Mouse (Mus musculus) embryonic facial prominence, embryonic 15.5 days (tissue): ENCODE data around the gene Gm20388. TPM values are rescaled to one million over a fixed set of nuclear protein-coding genes. Genes with fewer than 3 reads are reported as not detected.

ENCODE experiments used
- ATAC-seq: fragments of 200-750 bp; cut with Nextera tagmentation; 2 replicates; pipeline ENCODE4 v1.8.0; 2017; ENCODE audit warnings: low read depth, moderate TSS enrichment; ENCODE audit not compliant: insufficient number of reproducible peaks, low FRiP score, low TSS enrichment
- H3K27ac ChIP-seq: fragments of 300-500 bp; sonication (generic); replicated peaks from 2 replicates; pipeline ENCODE4 v1.5.1; 2015; ENCODE audit warnings: mild to moderate bottlenecking, inconsistent platforms
- H3K27me3 ChIP-seq: fragments of 300-500 bp; sonication (generic); 2 replicates; pipeline ENCODE4 v1.6.1; 2015; ENCODE audit warnings: inconsistent platforms
- H3K36me3 ChIP-seq: fragments of 300-500 bp; sonication (generic); 2 replicates; pipeline ENCODE4 v1.6.1; 2015; ENCODE audit warnings: mild to moderate bottlenecking, inconsistent platforms
- H3K4me1 ChIP-seq: fragments of 300-500 bp; sonication (generic); 2 replicates; pipeline ENCODE4 v1.6.1; 2015; ENCODE audit warnings: inconsistent platforms
- H3K4me2 ChIP-seq: fragments of 300-500 bp; sonication (generic); replicated peaks from 2 replicates; pipeline ENCODE4 v1.6.1; 2015; ENCODE audit warnings: mild to moderate bottlenecking, inconsistent platforms
- H3K4me3 ChIP-seq: fragments of 300-500 bp; sonication (generic); replicated peaks from 2 replicates; pipeline ENCODE4 v1.5.1; 2015; ENCODE audit warnings: mild to moderate bottlenecking, inconsistent platforms
- H3K9ac ChIP-seq: fragments of 300-500 bp; sonication (generic); 2 replicates; pipeline ENCODE4 v1.6.1; 2015; ENCODE audit warnings: inconsistent platforms
- H3K9me3 ChIP-seq: fragments of 300-500 bp; sonication (generic); replicated peaks from 2 replicates; pipeline ENCODE4 v1.6.1; 2016; ENCODE audit warnings: inconsistent platforms
- WGBS: fragments of 180-500 bp; shearing (Covaris S2); methylation state at CpG from one replicate; pipeline ENCODE4 v1.1.7; 2015; 5-methylcytosine and 5-hydroxymethylcytosine counted together
- polyA plus RNA-seq: library from polyadenylated mRNA; unstranded; fragments of >200 nt; fragmentation: Nextera tagmentation; extraction: Ambion mirVana; gene quantifications from 2 replicates; pipeline ENCODE4 v1.2.1, GENCODE M21; 2015

Gm20388 gene
- polyA plus RNA-seq, 1 experiment from 2014 or later, result 8.0 TPM

DNA sequence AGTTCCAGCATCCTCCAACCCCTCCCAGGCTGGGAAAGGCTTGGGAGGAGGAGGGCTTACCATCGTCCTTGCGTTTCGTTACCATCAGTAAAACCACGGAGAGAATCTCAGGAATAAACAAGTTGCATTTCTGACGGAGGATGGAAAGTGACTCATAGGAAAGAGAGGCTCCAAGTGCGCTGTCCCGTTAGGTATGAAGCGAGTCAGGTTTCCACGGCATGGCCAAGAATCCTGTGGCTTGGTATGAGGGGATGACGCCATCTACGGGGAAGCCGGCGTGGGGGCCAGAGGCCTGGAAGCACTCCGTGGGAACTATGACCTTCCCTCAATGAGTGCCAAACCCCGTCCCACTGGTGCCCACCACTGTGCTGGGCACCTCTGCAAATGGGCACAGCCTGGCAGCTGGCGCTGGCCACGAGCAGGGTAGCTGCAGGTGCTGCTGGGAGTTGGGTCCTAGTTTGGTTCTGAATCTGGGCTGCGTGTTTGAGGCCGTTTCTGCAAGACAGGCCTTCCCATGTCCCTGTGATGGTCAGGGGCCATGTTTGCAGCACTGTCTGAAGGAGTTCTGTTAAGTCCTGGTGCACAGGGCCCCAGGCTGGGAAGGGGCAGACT is 2275.8 kb downstream of the Gm20388 start:
- peaks cover 25% of the 10 kb centered on the region for H3K4me1 ChIP-seq
- no peaks in the 10 kb centered on the region for H3K27me3 ChIP-seq
- no peak overlapping the region for H3K27ac ChIP-seq
- no peak overlapping the region for H3K4me2 ChIP-seq
- H3K36me3 ChIP-seq, result no peaks in the 10 kb centered on the region
- 79% methylated on average over 19 of the region's 19 CpGs for WGBS
- H3K9ac ChIP-seq, result no peak overlapping the region
- no peak for ATAC-seq
- H3K4me3 ChIP-seq, result no peak overlapping the region
- H3K9me3 ChIP-seq, result no peaks in the 10 kb centered on the region

DNA sequence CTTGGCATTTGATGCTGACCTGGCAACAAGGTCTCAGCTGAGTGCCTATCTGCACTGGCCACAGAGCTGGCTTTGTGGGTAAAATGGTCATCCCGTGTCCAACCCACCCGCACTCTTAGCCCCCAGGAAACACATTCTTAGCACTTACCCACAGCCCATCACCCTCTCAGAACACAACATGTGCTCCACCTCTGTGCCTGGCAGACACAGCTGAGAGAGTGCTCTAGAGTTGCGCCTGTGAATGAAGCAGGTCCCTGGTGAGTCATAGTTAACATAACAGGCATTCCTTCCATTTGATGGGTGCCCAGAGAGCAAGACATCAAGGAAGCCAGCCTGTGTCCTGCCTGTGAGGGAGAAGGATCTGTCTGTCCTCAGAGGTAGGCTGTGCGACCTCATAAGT is 2276.6 kb downstream of the Gm20388 start:
- peaks cover 23% of the 10 kb centered on the region for H3K4me1 ChIP-seq
- no peak for ATAC-seq
- no peaks in the 10 kb centered on the region for H3K36me3 ChIP-seq
- H3K27me3 ChIP-seq, result no peaks in the 10 kb centered on the region
- no peaks in the 10 kb centered on the region for H3K9me3 ChIP-seq
- no peak overlapping the region for H3K9ac ChIP-seq
- H3K27ac ChIP-seq, result no peak overlapping the region
- H3K4me3 ChIP-seq, result no peak overlapping the region
- no peak overlapping the region for H3K4me2 ChIP-seq
- WGBS, result 64% methylated on average over 4 of the region's 4 CpGs

DNA sequence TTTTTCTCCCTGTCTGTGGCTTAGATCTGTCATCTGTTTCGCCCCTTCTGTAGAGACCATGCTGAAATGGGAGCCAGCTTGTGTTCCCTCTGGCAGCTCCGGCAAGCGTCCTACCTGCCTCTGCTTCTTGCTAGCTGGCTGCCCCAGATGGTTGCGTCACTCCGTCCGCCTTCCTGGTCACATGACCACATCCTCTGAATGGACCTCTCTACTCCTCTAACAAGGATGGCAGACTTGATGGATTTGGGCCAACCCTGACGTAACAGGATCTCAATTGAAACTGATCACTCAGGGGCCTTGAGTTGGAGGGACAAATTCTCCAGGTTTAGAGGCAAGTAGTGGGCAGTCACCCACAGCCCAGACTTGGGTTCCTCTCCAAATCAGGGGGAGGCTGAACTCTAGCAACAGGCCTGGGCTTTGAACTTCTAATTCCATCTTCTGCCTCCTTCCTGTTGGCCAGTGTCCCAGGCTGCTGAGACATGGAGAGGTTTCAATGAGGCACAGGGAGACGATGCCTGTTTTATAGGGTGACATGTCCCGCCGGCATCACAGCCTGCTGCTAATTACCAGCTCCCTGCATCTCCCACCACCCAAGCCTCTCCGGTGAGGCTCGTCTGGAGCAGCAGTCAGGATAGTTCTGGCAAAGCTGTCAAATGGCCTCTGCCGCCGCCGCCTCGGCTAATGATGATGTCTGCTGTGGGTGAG is 2279.9 kb downstream of the Gm20388 start:
- H3K27me3 ChIP-seq, result no peaks in the 10 kb centered on the region
- 50% methylated on average over 16 of the region's 16 CpGs for WGBS
- H3K9me3 ChIP-seq, result no peaks in the 10 kb centered on the region
- H3K36me3 ChIP-seq, result no peaks in the 10 kb centered on the region
- H3K27ac ChIP-seq, result no peak overlapping the region
- H3K9ac ChIP-seq, result no peak overlapping the region
- no peak for ATAC-seq
- H3K4me1 ChIP-seq, result peaks cover 52% of the 10 kb centered on the region
- H3K4me2 ChIP-seq, result no peak overlapping the region
- H3K4me3 ChIP-seq, result no peak overlapping the region

DNA sequence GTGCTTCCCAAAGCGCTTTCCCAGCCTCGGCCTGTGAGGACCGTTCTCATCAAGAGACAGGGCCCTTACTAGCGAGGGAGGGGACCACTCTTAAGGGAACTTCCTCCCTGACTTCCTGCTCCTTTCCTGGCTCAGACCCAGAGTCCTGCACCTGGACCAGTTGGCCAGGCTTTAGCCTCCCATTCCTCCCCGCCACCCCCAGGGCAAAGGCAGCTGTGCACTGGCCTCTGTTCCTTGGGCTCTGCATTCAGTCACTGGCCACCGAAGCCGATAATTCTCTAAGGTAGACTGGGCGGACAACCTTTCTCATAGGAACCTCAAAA is 2280.4 kb downstream of the Gm20388 start:
- no peak overlapping the region for H3K4me2 ChIP-seq
- no peaks in the 10 kb centered on the region for H3K27me3 ChIP-seq
- H3K36me3 ChIP-seq, result no peaks in the 10 kb centered on the region
- 73% methylated on average over 8 of the region's 8 CpGs for WGBS
- ATAC-seq, result no peak
- H3K9ac ChIP-seq, result no peak overlapping the region
- H3K4me1 ChIP-seq, result peaks cover 52% of the 10 kb centered on the region
- no peaks in the 10 kb centered on the region for H3K9me3 ChIP-seq
- no peak overlapping the region for H3K27ac ChIP-seq
- H3K4me3 ChIP-seq, result no peak overlapping the region

DNA sequence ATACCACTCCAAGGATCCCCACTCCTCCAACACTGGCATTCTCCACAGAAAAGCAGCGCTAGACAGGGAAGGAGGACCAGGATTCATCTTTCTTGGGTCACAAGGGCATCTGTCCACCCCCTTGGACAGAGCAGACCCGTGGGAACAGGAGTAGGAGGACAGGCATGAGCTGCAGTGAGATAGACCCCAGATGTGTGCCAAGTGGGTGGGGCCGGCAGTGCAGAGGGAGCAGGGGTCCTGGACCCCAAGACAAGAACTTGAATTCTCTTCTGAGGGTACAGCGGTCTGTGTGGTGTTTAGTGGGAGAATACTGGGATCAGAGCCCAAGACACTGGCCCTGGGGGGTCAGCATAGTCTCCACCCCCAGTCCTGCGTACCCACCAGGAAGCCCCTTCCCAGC is 2282.1 kb downstream of the Gm20388 start:
- Histone ChIP-seq H3K4me2 (no peak overlapping the region), H3K27me3 (no peaks in the 10 kb centered on the region), H3K9ac (no peak overlapping the region), H3K9me3 (no peaks in the 10 kb centered on the region), H3K4me1 (peaks cover 52% of the 10 kb centered on the region), H3K36me3 (no peaks in the 10 kb centered on the region), H3K4me3 (no peak overlapping the region), H3K27ac (0 out of 2 replicates have a peak overlapping the region, but pooled peaks have one; percentile 67)
- 64% methylated on average over 5 of the region's 5 CpGs for WGBS
- no peak; the same call in 1 of the 2 replicates for ATAC-seq

DNA sequence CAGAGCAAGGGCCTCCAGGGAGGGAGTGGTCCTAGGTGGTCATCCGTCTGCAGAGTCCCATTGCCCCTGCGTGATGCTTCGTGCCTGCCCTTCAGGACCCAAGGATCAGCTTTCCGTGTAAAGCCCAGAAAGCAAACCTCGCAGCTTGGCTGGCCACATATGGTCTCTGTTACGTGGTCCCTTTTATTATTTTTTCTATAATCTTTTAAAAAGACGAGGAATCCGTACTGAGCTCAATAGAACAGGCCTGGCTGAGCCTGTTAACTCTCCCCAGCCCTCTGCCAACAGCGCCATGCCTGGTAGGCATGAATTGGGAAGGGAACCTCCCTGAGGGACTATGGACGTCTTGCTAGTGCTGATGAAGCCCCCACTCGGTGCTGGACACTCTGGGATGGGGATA is 2282.9 kb downstream of the Gm20388 start:
- peaks cover 52% of the 10 kb centered on the region for H3K4me1 ChIP-seq
- no peaks in the 10 kb centered on the region for H3K36me3 ChIP-seq
- H3K9me3 ChIP-seq, result no peaks in the 10 kb centered on the region
- H3K27ac ChIP-seq, result peak overlapping the region; percentile 67; the same call in 1 of the 2 replicates
- H3K9ac ChIP-seq, result no peak overlapping the region
- H3K4me2 ChIP-seq, result no peak overlapping the region
- H3K27me3 ChIP-seq, result no peaks in the 10 kb centered on the region
- no peak for ATAC-seq
- 33% methylated on average over 11 of the region's 11 CpGs for WGBS
- H3K4me3 ChIP-seq, result no peak overlapping the region

DNA sequence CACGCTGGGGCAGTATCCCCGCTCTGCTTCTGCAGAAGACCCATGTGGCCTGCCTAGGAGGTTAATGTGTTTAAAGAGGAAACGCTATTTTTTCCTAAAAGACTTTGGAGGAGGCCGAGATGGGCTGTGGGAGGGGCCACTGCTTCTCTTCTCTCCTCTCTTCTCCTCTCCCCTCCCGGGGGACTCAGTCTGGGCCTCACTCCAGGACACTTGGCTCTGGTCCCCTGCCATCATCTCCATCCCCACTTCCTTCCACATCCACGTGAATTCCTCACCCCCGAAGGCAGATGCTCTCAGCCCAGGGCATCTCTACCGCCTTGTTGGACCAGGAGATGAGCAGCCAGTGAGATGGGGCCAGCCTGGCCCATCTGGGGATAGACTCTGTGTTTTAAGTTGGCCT is 2283.8 kb downstream of the Gm20388 start:
- peak overlapping the region; percentile 67 for H3K27ac ChIP-seq
- no peaks in the 10 kb centered on the region for H3K9me3 ChIP-seq
- H3K4me2 ChIP-seq, result no peak overlapping the region
- H3K4me3 ChIP-seq, result no peak overlapping the region
- no peaks in the 10 kb centered on the region for H3K36me3 ChIP-seq
- no peak overlapping the region for H3K9ac ChIP-seq
- no peaks in the 10 kb centered on the region for H3K27me3 ChIP-seq
- 25% methylated on average over 8 of the region's 8 CpGs for WGBS
- H3K4me1 ChIP-seq, result peaks cover 52% of the 10 kb centered on the region
- ATAC-seq, result 0 out of 2 replicates have a peak, but pooled peaks have one; percentile 29

DNA sequence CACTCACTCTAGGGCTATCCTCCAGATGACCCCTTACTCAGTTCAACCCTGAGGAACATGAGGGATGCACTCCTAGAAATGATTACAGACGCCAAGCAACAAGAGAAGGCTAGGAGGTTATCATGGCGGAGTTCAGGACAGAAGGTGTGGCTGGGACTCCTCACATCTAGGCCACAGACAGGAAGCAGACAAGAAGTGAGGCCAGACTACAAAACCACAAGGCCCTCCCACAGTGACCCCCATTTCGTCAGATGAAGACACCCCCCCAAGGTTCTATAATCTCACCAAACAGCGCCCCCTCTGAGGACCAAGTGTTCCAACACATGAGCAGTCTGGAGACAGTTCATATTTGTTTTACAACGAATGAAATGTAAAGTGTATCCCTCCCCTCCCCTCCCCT is 2286.7 kb downstream of the Gm20388 start:
- H3K9me3 ChIP-seq, result no peaks in the 10 kb centered on the region
- H3K27me3 ChIP-seq, result no peaks in the 10 kb centered on the region
- no peak overlapping the region for H3K27ac ChIP-seq
- no peak for ATAC-seq
- no peak overlapping the region for H3K4me2 ChIP-seq
- H3K4me1 ChIP-seq, result peaks cover 29% of the 10 kb centered on the region
- no peak overlapping the region for H3K4me3 ChIP-seq
- 65% methylated on average over 5 of the region's 5 CpGs for WGBS
- H3K36me3 ChIP-seq, result no peaks in the 10 kb centered on the region
- H3K9ac ChIP-seq, result no peak overlapping the region

DNA sequence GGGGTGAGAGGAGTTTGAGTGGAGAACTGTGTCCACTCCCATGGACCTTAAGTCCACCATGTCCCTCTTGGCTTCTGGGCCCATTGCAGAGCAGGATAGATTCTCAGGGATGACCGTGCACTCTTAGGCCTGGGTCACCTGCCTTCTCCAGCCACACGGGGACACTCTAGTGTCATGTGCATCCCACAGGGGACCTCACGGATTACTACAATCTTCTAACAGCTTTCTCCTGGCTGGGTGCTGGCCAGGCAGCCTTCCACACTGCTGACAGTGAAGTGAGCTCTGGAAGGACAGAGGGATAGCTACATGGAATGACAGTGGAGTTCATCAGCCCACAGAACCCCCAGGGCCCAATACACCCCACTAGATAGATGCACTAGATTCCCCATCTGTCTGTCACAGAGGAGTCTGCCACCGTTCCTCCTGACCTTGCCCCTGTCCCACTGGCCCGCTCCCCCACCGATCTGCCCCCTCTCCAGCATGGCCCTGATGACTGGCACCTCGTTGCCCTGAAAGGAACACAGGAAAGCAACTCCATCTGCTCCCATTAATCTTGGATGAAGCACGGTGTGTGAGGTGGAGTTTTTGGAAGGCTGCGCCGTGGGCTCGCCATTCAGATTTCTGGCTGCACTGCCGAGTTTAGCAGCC is 2287.9 kb downstream of the Gm20388 start:
- peaks cover 18% of the 10 kb centered on the region for H3K4me1 ChIP-seq
- H3K4me2 ChIP-seq, result no peak overlapping the region
- WGBS, result 79% methylated on average over 12 of the region's 12 CpGs

DNA sequence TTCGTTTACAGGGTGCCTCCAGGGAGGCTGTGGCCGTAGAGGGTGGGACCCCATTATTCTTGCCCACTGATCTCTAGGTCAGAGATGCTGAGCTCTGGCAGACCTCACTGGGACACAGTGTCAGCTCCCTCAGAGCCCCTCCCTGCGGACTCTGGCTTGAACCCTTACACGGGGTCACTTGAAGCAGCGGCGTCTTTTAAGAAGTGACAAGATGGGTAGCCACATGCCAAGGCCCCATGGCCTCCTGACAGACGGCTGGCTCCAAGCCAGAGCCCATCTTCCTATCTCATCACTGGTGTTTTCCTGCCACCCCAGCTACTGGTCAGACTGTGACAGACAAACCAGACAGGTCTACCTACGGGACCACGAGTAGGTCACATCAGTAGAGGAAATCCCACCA is 2288.6 kb downstream of the Gm20388 start:
- WGBS, result 80% methylated on average over 9 of the region's 9 CpGs
- ATAC-seq, result no peak
- no peaks in the 10 kb centered on the region for H3K27me3 ChIP-seq

More for the DNA sequence above, 2287.9 kb downstream of the Gm20388 start:
- Histone ChIP-seq H3K36me3 (no peaks in the 10 kb centered on the region), H3K4me3 (no peak overlapping the region), H3K27me3 (no peaks in the 10 kb centered on the region), H3K9ac (no peak overlapping the region), H3K9me3 (no peaks in the 10 kb centered on the region), H3K27ac (no peak overlapping the region)
- no peak for ATAC-seq

DNA sequence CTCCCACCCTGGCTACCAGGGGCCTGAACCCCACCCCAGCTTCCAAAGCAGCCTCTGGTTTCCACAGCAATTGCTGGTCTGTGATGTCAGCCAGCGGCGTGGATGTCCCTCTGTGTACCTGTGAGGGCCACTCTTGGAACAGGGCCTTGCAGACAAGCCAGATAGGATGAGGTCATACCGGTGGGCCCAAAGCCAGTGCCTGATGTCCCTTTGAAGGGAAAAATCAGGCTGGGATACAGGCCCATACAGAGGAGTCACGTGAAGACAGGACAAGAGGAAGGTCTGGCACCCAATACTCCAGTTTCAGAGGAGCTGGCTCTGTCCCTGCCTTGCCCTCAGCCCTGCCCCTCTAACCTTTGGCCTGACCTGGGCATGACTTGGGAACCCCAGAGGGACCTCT is 2289.2 kb downstream of the Gm20388 start:
- ATAC-seq, result no peak
- Histone ChIP-seq H3K9ac (no peak overlapping the region), H3K4me1 (peaks cover 4% of the 10 kb centered on the region; the same call in 1 of the 2 replicates), H3K9me3 (no peaks in the 10 kb centered on the region), H3K27ac (no peak overlapping the region), H3K36me3 (no peaks in the 10 kb centered on the region), H3K27me3 (no peaks in the 10 kb centered on the region), H3K4me2 (no peak overlapping the region), H3K4me3 (no peak overlapping the region)
- WGBS, result 93% methylated on average over 4 of the region's 4 CpGs

More for the DNA sequence above, 2288.6 kb downstream of the Gm20388 start:
- no peak overlapping the region for H3K9ac ChIP-seq
- H3K36me3 ChIP-seq, result no peaks in the 10 kb centered on the region
- H3K4me2 ChIP-seq, result no peak overlapping the region
- no peaks in the 10 kb centered on the region for H3K9me3 ChIP-seq
- no peak overlapping the region for H3K27ac ChIP-seq
- H3K4me3 ChIP-seq, result no peak overlapping the region
- H3K4me1 ChIP-seq, result peaks cover 11% of the 10 kb centered on the region
